Mouse (Mus musculus) E14TG2a.4 (cell line): Measurements from ENCODE around the gene Hs2st1.

Experiments used
- CTCF ChIP-seq: conservative IDR thresholded peaks from 2 replicates; pipeline ENCODE4 v1.5.1; 2014; ENCODE audit warnings: low read length
- NANOG ChIP-seq: IDR thresholded peaks from 2 replicates; pipeline ENCODE4 v1.6.1; 2014; ENCODE audit warnings: borderline replicate concordance, low read length, mixed read lengths
- POU5F1 ChIP-seq: IDR thresholded peaks from 2 replicates; pipeline ENCODE4 v1.6.1; 2014; ENCODE audit warnings: low read length, borderline replicate concordance

GRCm38 (mm10) chr3:144570816-144571487 is 971 bp upstream of the Hs2st1 start:
- TF ChIP-seq CTCF (no peak), NANOG (no peak), POU5F1 (no peak)
